Mouse (Mus musculus) spleen, adult 2 months (tissue): ENCODE data around the gene Vhl.

Experiments
- CTCF ChIP-seq: fragments of 200-500 bp; IDR thresholded peaks from 2 replicates; pipeline ENCODE4 v1.5.1; 2011; ENCODE audit warnings: mild to moderate bottlenecking, inconsistent platforms; ENCODE audit not compliant: insufficient read depth, insufficient read length, insufficient replicate concordance; ENCODE audit errors: extremely low read depth
- POLR2A ChIP-seq: fragments of 200-500 bp; IDR thresholded peaks from 2 replicates; pipeline ENCODE4 v1.6.1; 2011; ENCODE audit warnings: low read depth, low read length, inconsistent platforms

DNA sequence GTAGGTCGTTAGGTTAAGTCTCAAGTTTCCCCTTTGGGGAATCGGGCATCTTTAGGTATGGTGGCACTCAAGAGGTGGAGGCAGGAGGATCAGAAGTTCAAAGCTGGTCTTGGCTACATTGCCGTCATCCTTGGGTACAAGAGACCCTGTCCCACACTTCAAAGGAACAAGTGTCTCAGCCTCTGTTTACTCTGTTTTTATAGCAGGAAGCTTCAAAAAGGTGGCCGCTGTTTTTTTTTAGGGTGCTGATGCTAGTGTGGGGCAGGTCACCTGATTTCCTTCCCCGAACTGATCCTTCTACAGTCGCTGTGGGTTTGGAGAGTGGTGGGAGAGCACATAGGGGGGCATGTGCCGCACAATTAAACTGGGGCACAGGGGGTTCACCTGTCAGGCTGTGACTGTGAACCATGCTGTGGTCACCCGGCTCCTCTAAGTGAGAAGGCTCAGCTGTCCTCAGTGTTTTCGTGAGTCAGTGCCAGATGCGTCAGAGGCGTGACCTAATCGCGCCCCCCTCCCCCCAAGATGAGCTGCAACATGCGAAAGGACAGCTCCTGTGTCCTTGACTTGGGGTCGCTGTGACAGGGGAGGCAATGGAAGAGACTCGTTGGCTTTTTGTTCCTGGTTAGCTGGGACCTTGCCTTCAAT lies 31.1 kb downstream of the Vhl start:
- TF ChIP-seq CTCF (no peak), POLR2A (no peak)
